Mouse (Mus musculus): ENCODE results near the gene Dlec1. TPM values are rescaled to one million over a fixed set of nuclear protein-coding genes. Genes with fewer than 3 reads are reported as not detected.

Dlec1 gene
- polyA plus RNA-seq, 2 experiments from 2014 or later, result 0.52 TPM; not detected in 1

GRCm38 (mm10) chr9:119143372-119143771 is 41.1 kb downstream of the Dlec1 start:
- no peak for ATAC-seq

GRCm38 (mm10) chr9:119144696-119145095 is 42.4 kb downstream of the Dlec1 start:
- no peak for ATAC-seq

GRCm38 (mm10) chr9:119145137-119145536 is 42.9 kb downstream of the Dlec1 start:
- no peak for ATAC-seq

GRCm38 (mm10) chr9:119145638-119146037 is 43.4 kb downstream of the Dlec1 start:
- no peak for ATAC-seq

GRCm38 (mm10) chr9:119146098-119146770 is 44.0 kb downstream of the Dlec1 start:
- no peak for ATAC-seq

GRCm38 (mm10) chr9:119149601-119150000 is 47.3 kb downstream of the Dlec1 start:
- no peak for ATAC-seq

- no peak for ATAC-seq
Measured at GRCm38 (mm10) chr9:119151751-119152150, 49.5 kb downstream of the Dlec1 start.

GRCm38 (mm10) chr9:119155416-119155815 is 53.1 kb downstream of the Dlec1 start:
- ATAC-seq, result no peak

- ATAC-seq, result no peak
Measured at GRCm38 (mm10) chr9:119155826-119156225, 53.5 kb downstream of the Dlec1 start.

- ATAC-seq, result no peak
Measured at GRCm38 (mm10) chr9:119156278-119157201, 54.3 kb downstream of the Dlec1 start, which contains the start of gene Acaa1b. Acaa1b (minus strand) TSS chr9:119157093.

- ATAC-seq, result no peak
Measured at GRCm38 (mm10) chr9:119158861-119159260, 56.6 kb downstream of the Dlec1 start, which contains the start of gene Gm47289. Gm47289 (plus strand) TSS chr9:119159161.

GRCm38 (mm10) chr9:119160689-119161088 is 58.4 kb downstream of the Dlec1 start:
- no peak for ATAC-seq

- ATAC-seq, result no peak
Measured at GRCm38 (mm10) chr9:119164743-119165142, 62.5 kb downstream of the Dlec1 start.

- no peak for ATAC-seq
Measured at GRCm38 (mm10) chr9:119165548-119165947, 63.3 kb downstream of the Dlec1 start.

- no peak for ATAC-seq
Measured at GRCm38 (mm10) chr9:119167608-119168007, 65.3 kb downstream of the Dlec1 start.

GRCm38 (mm10) chr9:119179292-119179691 is 77.0 kb downstream of the Dlec1 start:
- ATAC-seq, result no peak

GRCm38 (mm10) chr9:119181241-119181728 is 79.0 kb downstream of the Dlec1 start:
- ATAC-seq, result no peak

- no peak for ATAC-seq
Measured at GRCm38 (mm10) chr9:119192202-119192990, 90.1 kb downstream of the Dlec1 start.
